Mouse (Mus musculus) olfactory bulb, adult 2 months (tissue): Measurements from ENCODE around the gene Kif5a.

ENCODE experiments used
- CTCF ChIP-seq: fragments of 200-500 bp; IDR thresholded peaks from 2 replicates; pipeline ENCODE4 v1.5.1; 2012; ENCODE audit warnings: low read depth, mild to moderate bottlenecking, low read length, moderate library complexity; ENCODE audit not compliant: insufficient read depth
- POLR2A ChIP-seq: fragments of 200-500 bp; IDR thresholded peaks from 2 replicates; pipeline ENCODE4 v1.6.1; 2012; ENCODE audit warnings: mild to moderate bottlenecking, low read depth, low read length, moderate library complexity; ENCODE audit not compliant: insufficient read depth

DNA sequence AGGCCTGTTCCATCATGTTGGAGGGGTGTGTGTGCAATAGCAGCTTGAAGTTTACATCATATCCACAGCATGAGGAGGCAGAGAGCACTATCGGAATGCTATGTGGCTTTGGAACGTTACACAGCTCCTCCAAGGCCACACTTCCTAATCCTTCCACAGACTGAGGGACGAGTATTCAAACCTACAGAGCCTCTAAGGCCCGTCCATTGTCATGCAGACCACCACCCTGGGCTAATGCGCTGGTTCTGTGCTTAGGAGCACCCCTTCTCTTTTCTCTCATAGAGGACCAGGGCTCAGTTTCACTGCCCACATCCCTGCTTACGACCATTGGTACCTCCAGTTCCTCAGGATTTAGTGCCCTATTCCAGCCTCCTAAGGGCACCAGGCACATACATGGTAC is 37.9 kb downstream of the Kif5a start:
- TF ChIP-seq POLR2A (no peak), CTCF (no peak)
